Mouse (Mus musculus): Measurements from ENCODE around the gene Gatad2a. TPM values are rescaled to one million over a fixed set of nuclear protein-coding genes. Genes with fewer than 3 reads are reported as not detected.

The Gatad2a gene
- total RNA-seq, 2 experiments from 2014 or later = 31.4 to 33.4 TPM

- no peak for DNase-seq
Measured at GRCm38 (mm10) chr8:69870003-69870765, 126.0 kb downstream of the Gatad2a start.

GRCm38 (mm10) chr8:69867696-69868326, 128.4 kb downstream of the Gatad2a start:
- DNase-seq = no peak

- no peak for DNase-seq
Measured at GRCm38 (mm10) chr8:69864180-69864579, 132.0 kb downstream of the Gatad2a start.

- no peak for DNase-seq
Measured at GRCm38 (mm10) chr8:69863387-69864020, 132.7 kb downstream of the Gatad2a start.

GRCm38 (mm10) chr8:69861251-69861650, 134.9 kb downstream of the Gatad2a start:
- no peak for DNase-seq

- no peak for DNase-seq
Measured at GRCm38 (mm10) chr8:69860807-69861206, 135.4 kb downstream of the Gatad2a start.

Other genes starting within 250 kb of the Gatad2a start
- 1 to 10 TPM; 5.2 to 5.7 TPM for gene Zfp963, start 246.4 kb downstream of the Gatad2a start, total RNA-seq (2021)
- gene Gm20422, start 221.5 kb downstream of the Gatad2a start, total RNA-seq (2021) = 1 to 10 TPM in 1 of 2 experiments, not detected in 1; 1.3 TPM
- gene Atp13a1, start 205.2 kb downstream of the Gatad2a start, total RNA-seq (2021) = 10 to 100 TPM; 40.3 to 40.6 TPM
- gene Zfp866, start 205.2 kb downstream of the Gatad2a start, total RNA-seq (2021) = 10 to 100 TPM; 28.1 to 32.1 TPM
- 10 to 100 TPM; 12.0 to 17.3 TPM for gene Gmip, start 187.7 kb downstream of the Gatad2a start, total RNA-seq (2021)
- under 1 TPM; 0.60 to 0.68 TPM for gene Lpar2, start 174.0 kb downstream of the Gatad2a start, total RNA-seq (2021)
- 10 to 100 TPM; 15.6 to 19.0 TPM for gene Pbx4, start 163.9 kb downstream of the Gatad2a start, total RNA-seq (2021)
- gene Cilp2, start 108.7 kb downstream of the Gatad2a start, total RNA-seq (2021) = under 1 TPM; 0.86 to 0.92 TPM
- gene Tssk6, start 94.2 kb downstream of the Gatad2a start, total RNA-seq (2021) = under 1 TPM in 1 of 2 experiments, not detected in 1; 0.76 TPM
- 100 to 1,000 TPM; 154 to 159 TPM for gene Ndufa13, start 93.8 kb downstream of the Gatad2a start, total RNA-seq (2021)
- 10 to 100 TPM; 32.3 to 36.3 TPM for gene Yjefn3, start 93.7 kb downstream of the Gatad2a start, total RNA-seq (2021)
- 10 to 100 TPM; 77.3 to 80.9 TPM for gene Mau2, start 46.4 kb upstream of the Gatad2a start, total RNA-seq (2021)
- 10 to 100 TPM; 47.0 to 51.3 TPM for gene Sugp1, start 46.4 kb upstream of the Gatad2a start, total RNA-seq (2021)
- 1 to 10 TPM; 5.0 to 8.5 TPM for gene Tm6sf2, start 76.5 kb upstream of the Gatad2a start, total RNA-seq (2021)
- 10 to 100 TPM; 73.7 to 91.3 TPM for gene Hapln4, start 87.1 kb upstream of the Gatad2a start, total RNA-seq (2021)
- gene Ncan, start 124.5 kb upstream of the Gatad2a start, total RNA-seq (2021) = 100 to 1,000 TPM; 167 to 170 TPM
- gene Nr2c2ap, start 134.9 kb upstream of the Gatad2a start, total RNA-seq (2021) = 10 to 100 TPM; 25.4 to 30.5 TPM
- 10 to 100 TPM; 14.0 to 15.3 TPM for gene Rfxank, start 142.8 kb upstream of the Gatad2a start, total RNA-seq (2021)
- gene Borcs8, start 143.1 kb upstream of the Gatad2a start, total RNA-seq (2021) = 10 to 100 TPM; 43.9 to 50.8 TPM
- under 1 TPM; 0.27 to 0.38 TPM for gene Mef2b, start 143.3 kb upstream of the Gatad2a start, total RNA-seq (2021)
- gene Tmem161a, start 176.0 kb upstream of the Gatad2a start, total RNA-seq (2021) = 10 to 100 TPM; 43.5 to 57.1 TPM
- gene Slc25a42, start 215.9 kb upstream of the Gatad2a start, total RNA-seq (2021) = 10 to 100 TPM; 44.8 to 49.7 TPM
- gene Sugp2, start 237.8 kb upstream of the Gatad2a start, total RNA-seq (2021) = 100 to 1,000 TPM; 118 to 126 TPM
- gene Armc6, start 238.1 kb upstream of the Gatad2a start, total RNA-seq (2021) = 10 to 100 TPM; 47.0 to 50.5 TPM

All from layer of hippocampus, postnatal 36 days (tissue).